Mouse (Mus musculus) heart, adult 2 months (tissue): ENCODE data around the gene Fbxo22.

ENCODE experiments used
- CTCF ChIP-seq: fragments of 200-600 bp; IDR thresholded peaks from 2 replicates; pipeline ENCODE4 v1.8.1; 2022; ENCODE audit warnings: antibody characterized with exemption, mild to moderate bottlenecking, moderate library complexity
- EP300 ChIP-seq: fragments of 200-500 bp; IDR thresholded peaks from 2 replicates; pipeline ENCODE4 v1.6.1; 2011; ENCODE audit warnings: low read depth, low read length, control low read depth; ENCODE audit not compliant: insufficient read depth

GRCm38 (mm10) chr9:55215648-55216047 is 6.9 kb downstream of the Fbxo22 start:
- TF ChIP-seq EP300: no peak
- no peak for TF ChIP-seq CTCF
